Mouse (Mus musculus) urinary bladder, postnatal 36 days (tissue): ENCODE data around the gene Col9a1.

Experiments used
- DNase-seq, 2 experiments: peaks; one replicate each; pipeline ENCODE4 v3.0.0; 2022; ENCODE audit warnings: low spot score in 2 of 2, mixed read lengths in 1 of 2

The Col9a1 gene

DNA sequence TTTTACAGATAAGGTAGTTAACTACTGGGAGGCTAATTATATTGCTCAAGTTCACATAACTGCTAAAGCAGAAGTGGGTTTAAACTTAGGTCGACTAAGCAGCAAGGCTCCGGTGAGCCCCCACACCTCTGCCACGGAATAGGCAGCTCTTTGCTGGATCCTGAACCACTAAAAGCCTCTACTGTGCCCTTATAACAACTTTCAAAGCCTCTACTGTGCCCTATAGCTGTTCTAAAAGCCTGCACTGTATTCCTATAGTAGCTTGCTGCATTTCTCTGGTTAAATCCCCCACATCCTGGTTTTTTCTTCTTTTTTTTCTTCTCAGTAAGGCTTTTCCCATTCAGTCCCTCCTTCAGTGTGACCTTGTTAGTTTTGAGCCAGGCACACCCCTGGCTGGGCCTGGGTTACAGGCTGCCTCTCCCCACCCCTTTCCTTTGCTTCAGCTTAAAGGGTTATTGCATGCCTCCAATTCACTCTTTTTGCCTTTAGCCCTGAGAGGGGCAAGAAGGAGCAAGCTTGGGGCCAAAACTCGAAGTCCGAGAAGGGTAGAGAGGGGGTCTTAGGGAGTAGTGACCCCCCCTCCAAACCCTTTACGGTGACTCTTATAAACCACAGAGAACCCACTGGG is at the start of gene Col9a1:
Gene Col9a1 (plus strand): TSS at position 387 of the 628 bp plus-strand sequence.
- no peak for DNase-seq

DNA sequence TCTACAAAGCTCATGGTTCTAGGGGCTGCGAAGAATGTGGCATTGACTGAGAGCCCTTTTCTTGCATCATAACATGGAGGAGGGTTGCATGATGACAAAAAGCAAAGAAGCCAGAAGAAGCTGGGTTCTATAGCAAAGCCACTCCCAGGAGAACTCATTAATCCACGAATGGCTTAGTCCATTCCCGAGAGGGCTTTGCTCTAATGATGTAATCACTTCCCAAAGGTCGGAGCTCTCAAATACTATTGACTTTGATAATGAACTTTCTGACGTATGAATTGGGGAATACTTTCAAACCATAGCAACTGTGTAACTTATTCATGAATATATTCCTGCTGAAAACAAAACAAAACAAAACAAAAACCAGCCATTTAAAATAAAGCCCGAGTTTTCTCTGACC is 49.5 kb upstream of the Col9a1 start:
- DNase-seq, result no peak

DNA sequence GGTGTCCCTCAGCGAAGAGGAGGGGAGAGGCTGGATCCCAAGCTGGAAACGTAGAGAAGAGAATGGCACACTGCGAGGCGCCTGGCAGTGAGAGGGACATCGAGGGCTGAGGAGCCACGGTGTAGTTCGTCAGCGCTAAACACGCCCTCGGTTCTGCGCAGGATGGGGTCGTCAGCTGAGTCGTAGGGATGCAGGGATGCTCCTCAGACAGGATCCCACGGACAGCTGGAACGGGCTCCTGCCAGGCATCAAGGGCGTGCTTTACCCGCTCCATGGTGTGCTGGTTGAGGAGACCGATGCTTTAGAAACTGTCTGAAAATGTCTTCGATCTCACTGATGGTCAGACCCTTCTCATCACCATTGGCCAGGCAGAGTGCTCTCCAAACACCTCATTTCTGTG is 43.6 kb upstream of the Col9a1 start:
- no peak for DNase-seq

DNA sequence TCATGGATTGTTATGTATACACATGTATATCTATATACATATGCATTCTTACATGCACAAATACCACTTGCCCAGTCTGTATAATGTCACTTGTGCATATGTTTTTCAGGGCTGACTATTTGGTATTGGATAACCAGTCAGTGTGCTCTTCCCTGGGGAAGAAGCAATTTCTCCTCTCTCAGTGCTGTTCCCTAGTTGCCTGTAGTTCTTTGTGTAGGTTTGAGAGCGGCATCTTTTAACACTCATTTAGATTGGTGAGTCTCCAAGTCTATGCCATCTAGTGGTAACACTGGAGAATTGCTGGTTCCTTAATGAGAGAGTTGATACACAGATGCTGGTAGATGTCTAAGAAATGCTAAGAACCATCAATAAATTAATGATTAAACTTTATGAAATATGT is 42.6 kb upstream of the Col9a1 start:
- DNase-seq, result no peak

DNA sequence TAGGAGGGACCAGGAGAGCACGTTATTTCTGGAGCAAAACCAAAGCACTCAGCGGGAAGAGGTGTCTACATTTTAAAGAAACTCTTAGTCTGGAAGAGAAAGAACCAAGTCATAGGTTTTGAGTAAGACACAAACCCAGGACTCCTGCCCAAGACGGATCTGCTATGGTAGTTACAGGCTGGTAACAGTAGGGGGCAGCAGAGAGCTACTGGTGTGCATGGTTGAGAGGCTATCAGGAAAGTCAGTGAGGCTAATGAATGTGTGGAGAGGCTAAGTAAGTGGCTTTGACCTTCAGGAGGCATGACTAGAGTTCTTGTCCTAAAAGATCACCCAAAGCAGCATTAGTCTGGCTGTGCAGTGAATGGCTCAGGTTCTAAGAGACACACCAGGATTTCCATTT is 40.3 kb upstream of the Col9a1 start:
- DNase-seq, result peak; percentile 46 to 47

DNA sequence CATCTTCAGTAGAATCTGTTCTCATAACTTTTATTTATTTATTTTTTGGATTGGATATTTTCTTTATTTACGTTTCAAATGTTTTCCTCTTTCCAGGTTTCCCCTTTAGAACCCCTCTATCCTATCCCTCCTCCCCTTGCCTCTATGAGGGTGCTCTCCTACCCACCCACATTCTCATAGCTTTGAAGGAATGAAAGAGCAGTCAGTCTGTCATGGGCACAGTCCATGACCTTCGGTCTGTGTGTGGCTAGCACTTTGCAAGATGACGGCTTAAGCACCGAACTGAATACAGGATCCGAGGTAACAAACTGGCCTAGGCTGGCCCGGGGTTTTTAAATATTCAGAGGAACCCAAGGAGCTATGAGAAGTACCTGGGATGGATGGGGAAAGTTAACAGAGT is 36.9 kb upstream of the Col9a1 start:
- DNase-seq, result no peak

DNA sequence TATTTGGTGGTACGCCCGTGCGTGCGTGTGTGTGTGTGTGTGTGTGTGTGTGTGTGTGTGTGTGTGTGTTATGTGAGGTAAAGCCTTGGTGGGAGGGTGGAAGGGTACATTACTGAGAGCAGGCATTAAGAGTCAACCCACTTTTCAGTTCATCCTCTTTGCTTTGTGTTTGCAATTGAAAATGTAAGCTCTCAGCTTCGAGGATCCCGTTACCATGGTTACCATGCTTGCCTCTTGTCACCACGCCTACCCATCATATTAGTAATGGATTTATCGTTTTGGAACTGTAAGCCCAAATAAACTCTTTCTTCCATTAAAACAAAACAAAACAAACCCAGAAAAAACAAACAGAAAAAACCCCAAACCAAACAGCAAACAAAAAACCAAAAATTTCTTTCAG is 33.9 kb upstream of the Col9a1 start:
- DNase-seq, result no peak

DNA sequence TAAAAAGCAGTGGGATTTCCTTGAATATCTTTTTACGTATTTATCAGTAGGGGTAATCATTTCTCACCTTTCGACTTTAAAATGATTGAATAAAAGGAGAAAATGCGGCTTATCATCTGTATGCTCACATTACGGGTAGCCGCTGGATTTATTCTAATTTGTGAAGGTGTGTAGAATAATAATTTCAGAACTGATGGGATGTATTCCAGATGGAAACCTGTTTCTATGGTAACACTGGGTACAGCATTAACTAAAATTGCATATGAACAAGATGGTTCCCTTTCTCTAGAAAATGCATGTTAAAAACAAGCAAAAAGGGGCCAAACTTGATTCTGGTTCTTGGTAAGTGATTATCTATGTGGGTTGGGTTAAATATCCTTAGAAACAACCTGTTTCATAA is 19.7 kb upstream of the Col9a1 start:
- DNase-seq, result no peak

DNA sequence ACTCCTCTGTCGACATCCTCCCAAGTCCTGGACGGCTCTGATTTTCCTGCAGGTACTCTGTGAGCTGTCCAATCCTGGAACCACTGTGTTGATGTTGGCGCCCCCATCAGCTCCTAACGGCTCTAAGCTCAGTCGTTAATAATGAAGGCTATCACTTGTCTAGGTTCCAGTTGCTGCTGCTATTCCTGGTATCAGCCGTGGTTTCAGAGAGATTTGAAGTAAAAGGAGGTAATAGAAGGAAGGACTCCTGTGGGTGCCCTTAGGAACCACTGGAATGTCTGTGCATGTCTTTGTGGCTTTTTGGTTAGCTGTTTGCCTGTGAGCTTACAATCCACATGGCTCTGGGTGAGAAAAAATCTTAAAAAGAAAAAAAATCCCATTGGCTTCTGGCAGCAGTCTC is 8.0 kb upstream of the Col9a1 start:
- DNase-seq, result no peak

DNA sequence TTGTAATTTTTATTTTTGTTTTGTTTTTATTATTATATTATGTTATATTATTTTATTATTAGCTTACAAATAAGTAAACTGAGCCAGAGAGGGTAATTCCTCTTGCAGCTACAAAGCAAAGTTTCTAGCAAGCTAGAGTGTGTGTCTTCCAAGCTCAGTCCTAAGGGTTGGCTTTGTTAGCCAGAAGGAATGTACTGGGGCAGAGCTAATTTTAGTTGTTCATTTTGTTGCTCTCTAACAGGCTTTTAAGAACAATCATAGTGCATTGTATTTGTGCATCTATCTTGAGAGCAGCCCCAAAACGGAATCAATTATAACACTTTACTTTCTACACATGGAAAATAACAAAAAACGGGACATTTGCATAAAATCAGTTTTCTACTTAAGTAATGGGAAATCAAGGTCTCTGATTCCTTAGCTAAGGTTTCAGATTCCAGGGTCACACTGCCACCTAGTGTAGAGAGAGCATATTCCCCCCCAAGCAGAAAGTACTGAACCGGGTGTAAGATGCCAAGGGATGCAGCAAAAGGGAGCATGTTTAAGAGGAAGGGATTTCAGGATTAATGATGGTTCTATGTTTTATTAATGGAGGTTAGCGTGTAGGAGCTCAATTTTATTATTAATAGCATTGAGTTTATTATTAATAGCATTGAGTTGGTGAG is 6.1 kb upstream of the Col9a1 start:
- peak; percentile 2 to 13 for DNase-seq

DNA sequence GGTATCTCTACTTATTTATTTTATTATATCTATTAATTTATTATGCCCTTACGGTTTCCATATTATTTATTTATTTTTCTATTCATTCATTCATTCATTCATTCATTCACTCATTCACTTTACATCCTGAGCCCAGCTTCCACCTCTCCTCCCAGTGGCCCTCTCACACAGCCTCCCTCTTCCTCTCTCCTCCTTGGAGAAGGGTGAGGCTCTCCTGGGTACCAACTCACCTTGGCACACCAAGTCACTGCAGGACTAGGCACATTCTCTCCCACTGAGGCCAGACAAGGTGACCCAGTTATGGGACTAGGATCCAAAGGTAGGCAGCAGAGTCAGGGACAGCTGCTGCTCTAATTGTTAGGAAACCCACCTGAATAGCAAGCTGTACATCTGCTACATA is 5.5 kb upstream of the Col9a1 start:
- DNase-seq, result no peak

DNA sequence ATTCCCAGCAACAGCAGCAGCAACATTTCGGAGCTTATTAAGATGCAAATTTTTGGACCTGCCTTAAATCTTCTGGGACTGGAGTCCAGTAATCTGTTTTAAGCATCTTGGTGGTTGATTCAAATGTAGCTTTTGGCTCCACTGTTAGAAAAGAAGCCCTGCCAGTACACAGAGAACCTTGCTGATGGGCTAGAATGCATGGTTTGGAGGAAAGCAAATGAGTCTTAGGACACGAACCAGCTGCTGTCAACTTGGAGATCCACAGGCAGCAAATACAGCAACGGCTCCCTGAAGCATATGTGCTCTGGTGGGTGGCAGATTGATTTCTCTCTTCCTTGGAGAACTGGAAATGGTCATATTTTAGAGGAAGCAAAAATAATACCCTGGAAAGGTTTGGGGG is 4.8 kb upstream of the Col9a1 start:
- no peak for DNase-seq

DNA sequence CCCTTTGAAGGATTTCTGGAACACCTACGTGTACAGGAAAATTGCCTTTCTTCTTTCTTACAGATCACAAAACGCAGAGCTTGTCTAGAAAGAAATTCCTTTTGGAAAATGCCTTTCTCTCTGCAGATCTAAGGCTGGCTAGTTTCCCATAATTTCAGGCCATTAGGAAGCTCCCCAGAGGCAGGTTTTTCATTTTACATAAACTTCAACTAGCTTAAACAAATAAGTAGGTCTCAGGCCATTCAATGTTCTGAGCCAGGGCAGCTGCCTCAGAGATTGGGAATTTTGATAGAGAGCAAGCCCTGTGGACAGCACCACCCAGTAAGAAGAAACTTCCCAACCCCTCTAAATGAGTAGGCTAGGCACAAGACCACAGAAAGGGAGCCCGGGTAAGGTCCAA is 1.6 kb upstream of the Col9a1 start:
- DNase-seq, result no peak

DNA sequence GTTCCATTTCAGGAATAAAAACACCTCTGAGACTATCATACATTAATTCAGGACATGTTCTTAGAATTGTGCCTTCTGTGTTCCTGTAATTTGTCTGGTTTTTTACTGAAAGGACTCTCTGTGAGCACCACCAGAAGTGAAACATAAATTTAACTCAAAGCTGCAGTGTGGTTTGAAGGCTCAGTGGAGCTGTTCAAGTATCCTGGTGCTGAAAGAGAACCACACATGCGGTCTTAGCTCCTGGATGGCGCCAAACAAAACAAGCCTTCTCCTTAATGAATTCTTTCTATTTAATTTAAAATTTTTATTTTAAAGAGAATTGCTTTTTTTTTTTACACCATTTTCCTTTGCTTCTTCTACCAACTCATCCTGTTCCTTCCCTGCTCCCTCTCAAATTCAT is 2.4 kb downstream of the Col9a1 start:
- DNase-seq, result no peak

DNA sequence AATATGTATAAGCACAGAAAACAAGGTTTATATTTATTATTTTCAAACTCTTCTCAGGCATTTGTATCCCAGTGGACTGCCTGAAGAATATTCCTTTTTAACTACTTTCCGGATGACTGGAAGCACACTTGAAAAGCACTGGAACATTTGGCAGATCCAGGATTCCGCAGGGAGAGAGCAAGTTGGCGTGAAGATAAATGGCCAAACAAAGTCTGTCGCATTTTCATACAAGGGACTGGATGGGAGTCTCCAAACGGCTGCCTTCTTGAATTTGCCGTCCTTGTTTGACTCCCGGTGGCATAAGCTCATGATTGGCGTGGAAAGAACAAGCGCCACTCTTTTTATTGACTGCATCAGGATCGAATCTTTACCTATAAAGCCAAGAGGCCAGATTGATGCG is 7.6 kb downstream of the Col9a1 start:
- no peak for DNase-seq

DNA sequence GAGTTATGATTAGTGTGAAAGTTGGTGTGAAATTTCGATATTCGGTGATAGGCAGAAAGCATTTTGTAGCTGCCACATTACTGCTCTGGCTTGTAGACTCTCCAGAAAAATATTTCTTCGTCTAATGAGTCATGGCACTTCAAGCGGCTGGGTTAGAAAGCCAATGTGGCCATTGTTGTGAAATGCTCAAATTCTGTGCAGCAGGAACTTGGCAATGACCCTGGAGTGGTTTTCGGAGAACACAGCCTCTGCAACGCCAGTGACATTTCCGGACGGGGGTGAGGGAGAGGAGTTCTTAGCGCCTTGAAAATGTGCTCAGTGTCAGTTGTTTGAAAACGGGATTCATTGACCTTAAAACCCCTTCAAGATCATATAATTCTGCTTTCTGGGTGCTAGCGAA is 9.6 kb downstream of the Col9a1 start:
- DNase-seq, result peak in 1 of 2 experiments; percentile 2

DNA sequence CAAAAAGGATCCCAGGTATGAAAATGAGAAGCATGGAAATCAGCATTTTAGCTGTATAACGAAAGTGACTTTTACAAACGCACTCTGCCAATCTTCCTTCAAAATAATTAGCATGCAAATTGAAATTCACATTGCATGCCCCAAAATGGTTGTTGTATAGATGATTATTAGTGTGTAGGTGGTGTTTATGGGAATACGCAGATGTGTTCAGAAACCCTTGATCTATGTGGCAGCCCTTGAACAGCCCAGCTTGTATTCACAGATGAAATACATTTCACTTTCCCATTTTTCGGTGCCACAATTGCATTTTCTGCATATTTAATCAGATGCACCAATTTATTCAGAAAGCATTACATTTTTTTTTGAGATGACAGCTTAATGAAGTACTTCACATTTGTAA is 14.3 kb downstream of the Col9a1 start:
- no peak for DNase-seq

DNA sequence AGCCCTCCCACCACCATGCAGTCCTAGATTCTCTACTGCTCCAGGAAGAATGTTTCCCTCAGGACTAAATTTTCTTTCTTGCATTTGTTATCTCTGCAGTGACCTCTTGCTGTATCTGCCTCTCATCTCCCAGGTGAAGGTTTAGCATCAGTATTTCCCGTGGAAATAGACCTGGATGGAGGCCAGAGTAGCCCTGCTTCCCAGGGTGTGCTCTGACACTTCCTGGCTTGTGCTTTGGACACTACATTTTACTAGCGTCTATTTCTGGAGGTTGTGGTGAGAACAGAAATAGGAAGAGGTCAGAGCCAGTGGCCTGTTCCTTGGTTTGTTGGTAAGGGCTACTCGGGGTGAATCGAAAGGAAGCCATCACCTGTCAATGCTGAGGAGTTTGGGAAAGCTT is 16.7 kb downstream of the Col9a1 start:
- no peak for DNase-seq

DNA sequence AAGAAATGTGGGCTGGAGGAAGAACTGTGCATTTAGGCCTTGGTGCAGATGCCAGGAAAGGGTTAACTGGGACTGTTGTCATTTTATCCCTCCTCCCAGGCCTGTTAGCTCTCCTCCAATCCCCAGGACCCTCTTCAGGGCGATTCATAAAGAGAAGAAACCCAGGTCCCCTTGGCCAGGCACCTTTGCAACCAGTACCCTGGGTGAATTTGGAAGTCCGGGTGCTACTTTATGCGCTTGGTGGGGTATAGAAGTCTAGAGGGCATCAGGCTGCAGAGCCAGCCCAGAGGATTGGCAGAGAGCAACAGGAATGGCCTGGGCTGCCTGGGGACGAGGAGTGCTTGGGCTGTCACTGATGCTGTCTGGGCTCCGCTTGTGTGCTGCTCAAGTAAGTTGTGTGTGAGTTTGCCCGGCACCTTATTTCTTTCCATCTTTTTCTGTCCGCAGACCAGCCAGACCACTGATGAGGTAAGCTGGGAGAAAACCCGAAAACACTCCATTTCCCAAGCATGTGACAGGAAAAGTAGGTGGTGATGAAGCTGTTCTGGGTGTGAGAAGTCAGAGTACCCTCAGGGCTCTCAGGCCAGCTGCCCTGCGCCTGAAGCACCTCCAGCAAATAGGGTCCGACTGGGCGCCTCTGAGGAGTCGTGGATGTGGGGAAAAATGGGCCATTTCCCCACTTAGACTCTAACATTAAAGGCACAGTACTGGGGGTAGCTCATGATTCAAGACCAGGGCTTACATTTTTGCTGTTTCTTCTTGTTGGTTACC is 17.8 kb downstream of the Col9a1 start:
- no peak for DNase-seq

DNA sequence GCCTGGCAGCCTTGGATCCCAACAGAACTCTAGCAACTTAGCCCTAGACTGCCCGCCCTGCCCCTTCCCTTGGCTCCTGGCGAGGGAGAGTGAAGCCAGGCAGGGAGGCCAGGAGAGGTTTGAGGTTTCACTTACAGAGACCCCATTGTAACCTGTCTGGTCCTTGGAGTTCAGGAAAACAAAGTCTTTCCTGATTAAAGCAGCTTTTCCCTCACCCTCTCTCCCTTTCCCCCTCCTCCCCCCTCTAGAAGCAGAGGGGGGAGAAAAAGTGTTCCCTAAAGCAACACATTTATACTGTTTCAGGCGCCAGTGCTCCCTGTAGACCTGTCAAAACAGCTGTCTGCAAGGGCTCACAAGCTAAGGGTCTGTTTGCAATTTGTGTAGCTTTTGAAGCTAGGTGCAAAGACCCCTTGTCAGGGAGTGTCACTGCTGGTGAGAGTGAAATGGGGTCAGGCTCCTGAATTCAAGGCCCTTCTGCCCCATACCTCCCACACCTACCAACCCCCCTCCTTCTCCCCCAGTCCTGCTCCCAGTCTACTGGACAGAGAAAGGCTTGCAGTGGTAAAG is 18.6 kb downstream of the Col9a1 start:
- DNase-seq, result no peak

DNA sequence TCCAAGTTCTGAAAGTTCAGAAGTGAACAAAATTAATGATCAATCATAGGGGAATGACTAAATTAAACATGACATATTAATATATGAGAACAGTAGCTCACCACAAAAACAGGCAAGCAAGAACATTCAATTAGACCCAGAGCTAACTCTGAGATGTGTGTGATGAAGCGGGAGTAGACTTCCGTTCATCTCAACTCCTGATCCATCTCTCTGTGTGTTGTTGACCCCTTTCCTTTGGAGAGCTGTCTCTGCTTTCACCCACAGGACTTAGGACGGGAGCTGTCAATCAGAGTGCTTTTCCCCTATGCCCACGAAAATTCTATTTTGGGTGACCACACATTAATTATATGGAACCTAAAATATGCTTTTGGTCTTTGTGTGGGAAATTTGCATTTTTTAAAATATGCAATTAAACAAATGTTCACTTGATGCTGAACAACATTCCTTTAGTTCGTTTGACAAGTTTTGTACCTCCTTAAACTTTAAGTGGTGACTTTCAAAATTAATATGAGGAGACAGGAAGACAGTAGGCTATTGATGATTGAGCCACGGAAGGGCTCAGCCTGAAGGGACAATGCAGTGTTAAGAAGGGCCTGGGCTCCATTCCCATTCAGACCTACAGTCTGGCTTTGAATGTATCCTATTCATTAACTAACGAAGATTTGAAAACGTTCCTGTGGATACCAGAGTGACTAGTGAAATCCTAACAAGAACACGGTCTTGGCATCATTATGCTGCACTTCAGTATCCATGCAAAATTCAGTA is 34.4 kb downstream of the Col9a1 start:
- DNase-seq, result no peak

DNA sequence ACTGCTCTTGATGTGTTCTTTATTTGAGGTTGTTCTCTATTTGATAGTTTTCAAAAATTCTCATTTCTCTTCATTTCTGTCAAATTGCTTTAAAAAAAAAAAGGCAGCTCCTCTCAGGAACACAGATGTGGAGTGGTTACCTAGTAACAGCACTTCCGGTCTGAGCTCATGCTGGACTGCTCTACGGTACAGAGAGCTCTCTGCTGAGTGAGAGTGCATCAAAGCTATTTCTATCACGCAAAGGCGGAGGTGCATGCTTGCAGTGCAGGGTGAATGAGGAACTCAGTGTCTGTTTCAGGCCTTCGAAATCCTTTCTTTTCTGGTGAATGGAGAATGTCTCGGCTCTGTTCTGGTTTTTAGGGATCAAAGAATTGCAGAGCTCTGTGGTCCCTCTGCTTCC is 41.6 kb downstream of the Col9a1 start:
- no peak for DNase-seq
